In genomic region chr11:78202372-78202771, GRCm38 (mm10) we compare ENCODE assay signal across 31 mouse cellular contexts. TPM values are rescaled to one million over a fixed set of nuclear protein-coding genes. Genes with fewer than 3 reads are reported as not detected.
A peak's percentile ranks its signal among the peaks of the same experiment; 100 is the strongest.
DNase-seq lines count a peak whose midpoint lies in the region; ATAC-seq and TF ChIP-seq lines count a peak whose summit lies in the region.
"Had no signal": no experiment of that assay in that cellular context is flagged by ENCODE, and none has a peak within 500 bp of the region (broad histone marks: within the 10 kb centered on the region; RNA-seq: fewer than 3 reads in every experiment).

No protein-coding gene starts in this region.

- H3K27me3 ChIP-seq in kidney, adult 2 months (replicated peaks; ENCODE audit: control insufficient read depth, insufficient read depth, low read length): no peaks in the 10 kb centered on the region
- no peaks in the 10 kb centered on the region for H3K27me3 ChIP-seq in liver, postnatal 0 days (ENCODE audit: insufficient read depth, low read length)
- H3K27me3 ChIP-seq in liver, embryonic 12.5 days (replicated peaks): no peaks in the 10 kb centered on the region
- H3K27me3 ChIP-seq: CH12.LX; embryonic facial prominence, embryonic 13.5 days; forebrain, embryonic 12.5 days; forebrain, embryonic 15.5 days; heart, embryonic 13.5 days had no signal

- H3K4me1 ChIP-seq in kidney, adult 2 months (ENCODE audit: control insufficient read depth, insufficient read depth, low read length): peaks cover 7% of the 10 kb centered on the region; the same call in 1 of the 2 replicates
- 0 out of 2 replicates have a peak, but pooled peaks cover 3% of the 10 kb centered on the region for H3K4me1 ChIP-seq in liver, postnatal 0 days (ENCODE audit: insufficient read depth)
- no peaks in the 10 kb centered on the region for H3K4me1 ChIP-seq in liver, embryonic 12.5 days
- H3K4me1 ChIP-seq: embryonic facial prominence, embryonic 13.5 days; forebrain, embryonic 15.5 days; heart, embryonic 10.5 days; heart, embryonic 13.5 days had no signal

- WGBS in kidney, adult 2 months: 61% methylated on average over 3 of the region's 3 CpGs
- 66% methylated on average over 3 of the region's 3 CpGs for WGBS in liver, postnatal 0 days (ENCODE audit: insufficient replicate concordance)
- 67% methylated on average over 3 of the region's 3 CpGs for WGBS in liver, embryonic 12.5 days (ENCODE audit: insufficient replicate concordance)

- no peak overlapping the region for H3K27ac ChIP-seq in kidney, adult 2 months (ENCODE audit: insufficient read depth, low read depth, low read length)
- H3K27ac ChIP-seq in liver, postnatal 0 days (ENCODE audit: low read depth): peak overlapping the region; percentile 55; the same call in 1 of the 2 replicates
- no peak overlapping the region for H3K27ac ChIP-seq in liver, embryonic 12.5 days
- H3K27ac ChIP-seq: embryonic facial prominence, embryonic 10.5 days; embryonic facial prominence, embryonic 13.5 days; forebrain, embryonic 12.5 days; forebrain, embryonic 15.5 days; heart, embryonic 10.5 days; heart, embryonic 13.5 days; hindbrain, embryonic 14.5 days; hindbrain, postnatal 0 days had no signal

- peak; percentile 55 for TF ChIP-seq EP300 in liver, postnatal 0 days (IDR thresholded peaks at IDR 0.05; ENCODE audit: low read depth)

- no peak overlapping the region; the same call in 1 of the 2 replicates for H3K9ac ChIP-seq in liver, postnatal 0 days (replicated peaks)
- no peak overlapping the region for H3K9ac ChIP-seq in liver, embryonic 12.5 days
- H3K9ac ChIP-seq: embryonic facial prominence, embryonic 13.5 days; forebrain, embryonic 12.5 days; forebrain, embryonic 15.5 days; heart, embryonic 13.5 days; hindbrain, embryonic 14.5 days had no signal

- H3K4me3 ChIP-seq in kidney, adult 2 months (ENCODE audit: insufficient read depth, low read depth, low read length): no peak overlapping the region
- no peak overlapping the region for H3K4me3 ChIP-seq in liver, postnatal 0 days (ENCODE audit: low read depth, low read length)
- H3K4me3 ChIP-seq in liver, embryonic 12.5 days: no peak overlapping the region
- H3K4me3 ChIP-seq: embryonic facial prominence, embryonic 10.5 days; embryonic facial prominence, embryonic 13.5 days; erythroblast, embryonic 14.5 days; forebrain, embryonic 12.5 days; forebrain, embryonic 15.5 days; heart, embryonic 10.5 days; heart, embryonic 13.5 days had no signal

- H3K9me3 ChIP-seq in liver, postnatal 0 days (ENCODE audit: low read length): no peaks in the 10 kb centered on the region
- H3K9me3 ChIP-seq in liver, embryonic 12.5 days (replicated peaks): no peaks in the 10 kb centered on the region
- H3K9me3 ChIP-seq: embryonic facial prominence, embryonic 10.5 days; embryonic facial prominence, embryonic 13.5 days; forebrain, embryonic 12.5 days; forebrain, embryonic 15.5 days; G1E; heart, embryonic 10.5 days; heart, embryonic 13.5 days had no signal

- TF ChIP-seq CTCF in kidney, adult 2 months (conservative IDR thresholded peaks at IDR 0.05; ENCODE audit: insufficient read depth, insufficient read length, low read depth, low read length): no peak
- no peak for TF ChIP-seq CTCF in liver, postnatal 0 days (IDR thresholded peaks at IDR 0.05; ENCODE audit: low read depth)

- peak; percentile 49 for DNase-seq in kidney, adult 2 months
- no peak for DNase-seq in kidney, postnatal 25 days
- peak; percentile 38 to 40 for DNase-seq in kidney, postnatal 36 days
- no peak for DNase-seq in kidney, adult 8-10 months
- DNase-seq in liver, postnatal 0 days: no peak
- DNase-seq in Muller cell, postnatal 12 days (ENCODE audit: inconsistent ontology term): no peak
- DNase-seq: adrenal gland, adult 2 months; adrenal gland, postnatal 14 days; B cell, adult 2 months; cerebellum, adult 11-12 months; cerebellum, adult 8-10 months; cerebellum, postnatal 10 days; cerebellum, postnatal 36 days; embryo, embryonic 11 days; gastrocnemius, postnatal 25 days; heart, adult 18-20 months; heart, postnatal 14 days; heart, postnatal 4 days had no signal

- peaks cover under 1% of the 10 kb centered on the region; the same call in 1 of the 2 replicates for H3K36me3 ChIP-seq in kidney, adult 2 months (ENCODE audit: control insufficient read depth, insufficient read depth, low read length)
- H3K36me3 ChIP-seq in liver, postnatal 0 days (replicated peaks; ENCODE audit: insufficient read depth, low read length): peaks cover 20% of the 10 kb centered on the region
- peaks cover 41% of the 10 kb centered on the region for H3K36me3 ChIP-seq in liver, embryonic 12.5 days

- ATAC-seq in liver, postnatal 0 days: peak; percentile 73
- no peak for ATAC-seq in liver, embryonic 12.5 days
- ATAC-seq: activated CD4-positive, CD25-positive, alpha-beta regulatory T cell, adult 4 months; forebrain, embryonic 15.5 days; hindbrain, postnatal 0 days had no signal

- no peak for TF ChIP-seq POLR2A in kidney, adult 2 months (IDR thresholded peaks at IDR 0.05; ENCODE audit: low read depth, low read length)

- peak overlapping the region; percentile 29 for H3K4me2 ChIP-seq in liver, postnatal 0 days (ENCODE audit: low read depth, low read length)
- H3K4me2 ChIP-seq in liver, embryonic 12.5 days: no peak overlapping the region
- H3K4me2 ChIP-seq: embryonic facial prominence, embryonic 13.5 days; forebrain, embryonic 12.5 days; forebrain, embryonic 15.5 days; heart, embryonic 13.5 days; hindbrain, embryonic 14.5 days had no signal

RNA-seq across cellular contexts. Expression of gene Proca1, which starts 9.2 kb away (rescaled TPM):
- polyA plus RNA-seq in kidney, adult 2 months (2012; rRNA removed): 1.2 and 1.8 TPM in 2 replicates
- polyA plus RNA-seq in liver, postnatal 0 days (2015; fragmentation: Nextera tagmentation; extraction: Ambion mirVana): 0.84 and 1.00 TPM in 2 replicates
- 0.31 and 0.63 TPM in 2 replicates for polyA plus RNA-seq in liver, embryonic 12.5 days (2016; fragmentation: Nextera tagmentation; extraction: Ambion mirVana)
- polyA plus RNA-seq: erythroblast, embryonic 14.5 days; G1E had no signal

RNA-seq across cellular contexts. Expression of gene Rab34, which starts 14.1 kb away (rescaled TPM):
- polyA plus RNA-seq in kidney, adult 2 months (2012; rRNA removed): 78.1 and 92.4 TPM in 2 replicates
- 26.6 and 28.9 TPM in 2 replicates for polyA plus RNA-seq in liver, postnatal 0 days (2015; fragmentation: Nextera tagmentation; extraction: Ambion mirVana)
- 20.3 and 24.0 TPM in 2 replicates for polyA plus RNA-seq in liver, embryonic 12.5 days (2016; fragmentation: Nextera tagmentation; extraction: Ambion mirVana)
- polyA plus RNA-seq: activated CD4-positive, CD25-positive, alpha-beta regulatory T cell, adult 4 months had no signal

RNA-seq across cellular contexts. Expression of gene Rpl23a, which starts 19.0 kb away (rescaled TPM):
- polyA plus RNA-seq in kidney, adult 2 months (2012; rRNA removed): 153 and 278 TPM in 2 replicates
- polyA plus RNA-seq in liver, postnatal 0 days (2015; fragmentation: Nextera tagmentation; extraction: Ambion mirVana): 732 and 758 TPM in 2 replicates
- 1,112 and 1,156 TPM in 2 replicates for polyA plus RNA-seq in liver, embryonic 12.5 days (2016; fragmentation: Nextera tagmentation; extraction: Ambion mirVana)

RNA-seq across cellular contexts. Expression of gene Tlcd1, which starts 25.9 kb away (rescaled TPM):
- 78.2 and 144 TPM in 2 replicates for polyA plus RNA-seq in kidney, adult 2 months (2012; rRNA removed)
- polyA plus RNA-seq in liver, postnatal 0 days (2015; fragmentation: Nextera tagmentation; extraction: Ambion mirVana): 38.2 and 40.3 TPM in 2 replicates
- polyA plus RNA-seq in liver, embryonic 12.5 days (2016; fragmentation: Nextera tagmentation; extraction: Ambion mirVana): 62.6 and 67.1 TPM in 2 replicates

RNA-seq across cellular contexts. Expression of gene Nek8, which starts 25.9 kb away (rescaled TPM):
- 18.3 and 24.6 TPM in 2 replicates for polyA plus RNA-seq in kidney, adult 2 months (2012; rRNA removed)
- 4.9 and 5.4 TPM in 2 replicates for polyA plus RNA-seq in liver, postnatal 0 days (2015; fragmentation: Nextera tagmentation; extraction: Ambion mirVana)
- polyA plus RNA-seq in liver, embryonic 12.5 days (2016; fragmentation: Nextera tagmentation; extraction: Ambion mirVana): 12.2 and 13.7 TPM in 2 replicates

Comparison
In these comparisons a context has a peak if more than half of its experiments do, and no peak if none do; other contexts are left out.
1. DNase-seq: peak in kidney, adult 2 months (single experiment) and kidney, postnatal 36 days (2 of 2); none in kidney, postnatal 25 days (0 of 2), kidney, adult 8-10 months (0 of 2), liver, postnatal 0 days (single experiment) and Muller cell, postnatal 12 days (single experiment).